Mouse (Mus musculus) layer of hippocampus, postnatal 10 days (tissue): Measurements from ENCODE around the gene Sox11. TPM values are rescaled to one million over a fixed set of nuclear protein-coding genes. Genes with fewer than 3 reads are reported as not detected.

Experiments
- DNase-seq, 2 experiments: peaks; one replicate each; pipeline ENCODE4 v3.0.0; 2021; ENCODE audit warnings: low spot score in 2 of 2
- total RNA-seq, 2 experiments: library from RNA; stranded (reverse); gene quantifications; 2 replicates each; pipeline ENCODE4 v1.2.3; 2021

Gene Sox11
- total RNA-seq, 2 experiments from 2014 or later, result 68.2 to 72.6 TPM

GRCm38 (mm10) chr12:27336801-27337200 lies 5.6 kb downstream of the Sox11 start:
- DNase-seq, result no peak

GRCm38 (mm10) chr12:27336336-27336735 lies 6.0 kb downstream of the Sox11 start:
- no peak for DNase-seq

GRCm38 (mm10) chr12:27335356-27336055 lies 6.9 kb downstream of the Sox11 start:
- no peak for DNase-seq

GRCm38 (mm10) chr12:27333590-27333989 lies 8.8 kb downstream of the Sox11 start:
- DNase-seq, result no peak

- DNase-seq, result no peak
Measured at GRCm38 (mm10) chr12:27323423-27323822, 19.0 kb downstream of the Sox11 start.

GRCm38 (mm10) chr12:27320705-27321104 lies 21.7 kb downstream of the Sox11 start:
- no peak for DNase-seq

GRCm38 (mm10) chr12:27312985-27313384 lies 29.4 kb downstream of the Sox11 start:
- DNase-seq, result no peak

- no peak for DNase-seq
Measured at GRCm38 (mm10) chr12:27311854-27312466, 30.4 kb downstream of the Sox11 start.

GRCm38 (mm10) chr12:27311316-27311832 lies 31.0 kb downstream of the Sox11 start:
- no peak for DNase-seq

- DNase-seq, result no peak
Measured at GRCm38 (mm10) chr12:27310703-27311102, 31.7 kb downstream of the Sox11 start.

- DNase-seq, result no peak
Measured at GRCm38 (mm10) chr12:27309969-27310368, 32.4 kb downstream of the Sox11 start.

- no peak for DNase-seq
Measured at GRCm38 (mm10) chr12:27304713-27305437, 37.5 kb downstream of the Sox11 start.

- no peak for DNase-seq
Measured at GRCm38 (mm10) chr12:27303190-27303589, 39.2 kb downstream of the Sox11 start.

GRCm38 (mm10) chr12:27298721-27299120 lies 43.7 kb downstream of the Sox11 start:
- no peak for DNase-seq

GRCm38 (mm10) chr12:27294191-27294590 lies 48.2 kb downstream of the Sox11 start:
- no peak for DNase-seq

GRCm38 (mm10) chr12:27293736-27294135 lies 48.6 kb downstream of the Sox11 start:
- no peak for DNase-seq

GRCm38 (mm10) chr12:27293208-27293607 lies 49.2 kb downstream of the Sox11 start:
- no peak for DNase-seq
